Mouse (Mus musculus): ENCODE data around the gene Ifi206.

The Ifi206 gene

GRCm38 (mm10) chr1:173420374-173420773 lies 70.5 kb downstream of the Ifi206 start:
- no peak for DNase-seq (ENCODE audit: extremely low read depth, low read depth, low spot score)

- DNase-seq (ENCODE audit: extremely low read depth, low read depth, low spot score) = no peak
Observed at GRCm38 (mm10) chr1:173418936-173419621, 71.8 kb downstream of the Ifi206 start.

DNA sequence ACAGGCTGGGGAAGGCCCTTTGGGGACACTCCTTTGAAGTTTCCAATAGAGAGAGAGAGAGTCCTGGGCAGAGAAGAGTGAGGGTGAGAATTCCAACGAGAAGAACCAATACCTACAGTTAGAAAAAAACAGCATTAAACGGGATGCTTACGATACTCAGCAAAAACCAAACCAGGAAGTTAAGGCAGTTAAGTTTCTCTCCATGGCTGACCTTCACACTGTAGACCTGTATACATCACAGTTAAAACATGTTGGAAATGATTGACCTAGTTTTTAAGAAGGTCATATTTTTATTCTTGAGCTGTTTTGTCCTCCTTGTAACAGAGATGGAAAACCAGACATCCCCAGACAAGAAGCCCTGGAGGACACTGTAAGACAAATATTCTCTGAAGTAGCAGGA lies 72.3 kb downstream of the Ifi206 start:
- DNase-seq (ENCODE audit: extremely low read depth, low read depth, low spot score) = no peak
